Mouse (Mus musculus) embryonic fibroblast, embryonic 13.5 days (primary cell): Measurements from ENCODE around the gene Nptn.

ENCODE experiments used
- CTCF ChIP-seq: IDR thresholded peaks from 2 replicates; pipeline ENCODE4 v1.5.1; 2011; ENCODE audit warnings: mild to moderate bottlenecking, control low read depth, low read length, moderate library complexity, borderline replicate concordance; ENCODE audit not compliant: insufficient read depth
- POLR2A ChIP-seq: IDR thresholded peaks from 2 replicates; pipeline ENCODE4 v1.6.1; 2011; ENCODE audit warnings: low read depth, mild to moderate bottlenecking, control low read depth, low read length, moderate library complexity

DNA sequence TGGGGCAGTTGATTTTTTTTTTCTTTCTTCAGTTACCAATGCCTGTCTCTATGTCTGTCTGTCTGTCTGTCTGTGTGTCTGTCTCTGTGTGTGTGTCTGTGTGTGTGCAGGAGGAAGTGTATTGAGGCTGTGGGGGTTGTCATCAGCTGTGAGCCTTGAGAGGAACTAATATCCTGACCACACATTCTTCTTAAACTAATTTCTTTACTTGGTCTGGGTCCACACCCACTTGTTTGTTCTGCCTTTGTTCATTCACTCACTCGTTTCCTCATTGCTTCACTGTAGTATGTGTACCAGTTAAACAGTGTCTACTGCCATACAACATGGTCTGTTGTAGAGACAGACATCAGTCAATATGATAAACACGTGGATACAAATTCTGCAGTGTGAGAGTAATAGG is 45.2 kb downstream of the Nptn start:
- TF ChIP-seq CTCF (no peak), POLR2A (no peak)
